Mouse (Mus musculus) hindbrain, embryonic 16.5 days (tissue): ENCODE measurements at regions not wholly inside any gene's neighbourhood (a gene's known extent, or its start where the extent isn't known, plus 50 kb on each side); places are given as distances from the start of the nearest gene placed in this dataset.

Experiments
- ATAC-seq: fragments of 200-750 bp; cut with Nextera tagmentation; 2 replicates; pipeline ENCODE4 v1.8.0; 2017; ENCODE audit warnings: moderate TSS enrichment, moderate library complexity
- H3K27ac ChIP-seq: fragments of 300-500 bp; sonication (generic); 2 replicates; pipeline ENCODE4 v1.5.1; 2014; ENCODE audit warnings: low read depth, mild to moderate bottlenecking, control low read depth, low read length, moderate library complexity
- H3K27me3 ChIP-seq: fragments of 300-500 bp; sonication (generic); replicated peaks from 2 replicates; pipeline ENCODE4 v1.6.1; 2014; ENCODE audit warnings: low read length; ENCODE audit not compliant: control insufficient read depth, insufficient read depth
- H3K36me3 ChIP-seq: fragments of 300-500 bp; sonication (generic); 2 replicates; pipeline ENCODE4 v1.6.1; 2014; ENCODE audit warnings: mild to moderate bottlenecking, low read length, moderate library complexity, mixed read lengths; ENCODE audit not compliant: control insufficient read depth, insufficient read depth
- H3K4me1 ChIP-seq: fragments of 300-500 bp; sonication (generic); 2 replicates; pipeline ENCODE4 v1.6.1; 2014; ENCODE audit warnings: low read depth, low read length; ENCODE audit not compliant: control insufficient read depth, insufficient read depth
- H3K4me2 ChIP-seq: fragments of 300-500 bp; sonication (generic); 2 replicates; pipeline ENCODE4 v1.6.1; 2014; ENCODE audit warnings: mild to moderate bottlenecking, low read length, control low read depth, moderate library complexity
- H3K4me3 ChIP-seq: fragments of 300-500 bp; sonication (generic); 2 replicates; pipeline ENCODE4 v1.5.1; 2014; ENCODE audit warnings: mild to moderate bottlenecking, low read length, control low read depth, moderate library complexity
- H3K9ac ChIP-seq: fragments of 300-500 bp; sonication (generic); 2 replicates; pipeline ENCODE4 v1.6.1; 2014; ENCODE audit warnings: low read depth, mild to moderate bottlenecking, control low read depth, low read length, moderate library complexity
- H3K9me3 ChIP-seq: fragments of 300-500 bp; sonication (generic); 2 replicates; pipeline ENCODE4 v1.6.1; 2014; ENCODE audit warnings: mild to moderate bottlenecking, low read length, moderate library complexity; ENCODE audit not compliant: control insufficient read depth
- WGBS: fragments of 180-500 bp; shearing (Covaris S2); extraction: QIAGEN DNeasy Blood & Tissue Kit; methylation state at CpG from one replicate; pipeline ENCODE4 v1.1.7; 2014; 5-methylcytosine and 5-hydroxymethylcytosine counted together

GRCm38 (mm10) chr19:28732998-28733397, 53.1 kb upstream of the Glis3 start:
- no peaks in the 10 kb centered on the region for H3K9me3 ChIP-seq
- H3K4me2 ChIP-seq = no peak overlapping the region
- no peaks in the 10 kb centered on the region for H3K27me3 ChIP-seq
- WGBS = 76% methylated on average over 5 of the region's 5 CpGs
- no peak overlapping the region for H3K9ac ChIP-seq
- no peaks in the 10 kb centered on the region for H3K4me1 ChIP-seq
- no peak overlapping the region for H3K4me3 ChIP-seq
- no peak overlapping the region for H3K27ac ChIP-seq
- H3K36me3 ChIP-seq = no peaks in the 10 kb centered on the region
- ATAC-seq = no peak

GRCm38 (mm10) chr19:28733781-28734180, 53.9 kb upstream of the Glis3 start:
- 61% methylated on average over 6 of the region's 6 CpGs for WGBS
- H3K27ac ChIP-seq = no peak overlapping the region
- no peak for ATAC-seq
- H3K9ac ChIP-seq = no peak overlapping the region
- no peaks in the 10 kb centered on the region for H3K4me1 ChIP-seq
- no peak overlapping the region for H3K4me2 ChIP-seq
- no peaks in the 10 kb centered on the region for H3K27me3 ChIP-seq
- no peaks in the 10 kb centered on the region for H3K36me3 ChIP-seq
- no peaks in the 10 kb centered on the region for H3K9me3 ChIP-seq
- no peak overlapping the region for H3K4me3 ChIP-seq

GRCm38 (mm10) chr19:28743176-28743793, 63.4 kb upstream of the Glis3 start:
- no peaks in the 10 kb centered on the region for H3K4me1 ChIP-seq
- no peaks in the 10 kb centered on the region for H3K9me3 ChIP-seq
- H3K36me3 ChIP-seq = no peaks in the 10 kb centered on the region
- no peak overlapping the region; the same call in 1 of the 2 replicates for H3K27ac ChIP-seq
- H3K4me3 ChIP-seq = no peak overlapping the region
- H3K27me3 ChIP-seq = no peaks in the 10 kb centered on the region
- 80% methylated on average over 5 of the region's 5 CpGs for WGBS
- ATAC-seq = 0 out of 2 replicates have a peak, but pooled peaks have one; percentile 20
- no peak overlapping the region for H3K4me2 ChIP-seq
- H3K9ac ChIP-seq = no peak overlapping the region

- 91% methylated on average over 2 of the region's 2 CpGs for WGBS
- no peaks in the 10 kb centered on the region for H3K9me3 ChIP-seq
- H3K4me1 ChIP-seq = no peaks in the 10 kb centered on the region
- no peak overlapping the region for H3K27ac ChIP-seq
- H3K4me3 ChIP-seq = no peak overlapping the region
- no peak overlapping the region for H3K4me2 ChIP-seq
- ATAC-seq = no peak
- H3K36me3 ChIP-seq = no peaks in the 10 kb centered on the region
- H3K27me3 ChIP-seq = no peaks in the 10 kb centered on the region
- H3K9ac ChIP-seq = no peak overlapping the region
Measured at GRCm38 (mm10) chr19:28745105-28745504, 65.2 kb upstream of the Glis3 start.

GRCm38 (mm10) chr19:28745534-28745933, 65.7 kb upstream of the Glis3 start:
- no peaks in the 10 kb centered on the region for H3K27me3 ChIP-seq
- H3K4me3 ChIP-seq = no peak overlapping the region
- no peak overlapping the region for H3K4me2 ChIP-seq
- no peak overlapping the region for H3K9ac ChIP-seq
- no peak for ATAC-seq
- WGBS = 48% methylated on average over 8 of the region's 8 CpGs
- H3K27ac ChIP-seq = no peak overlapping the region
- no peaks in the 10 kb centered on the region for H3K36me3 ChIP-seq
- H3K9me3 ChIP-seq = no peaks in the 10 kb centered on the region
- no peaks in the 10 kb centered on the region for H3K4me1 ChIP-seq

GRCm38 (mm10) chr19:28751091-28751490, 71.2 kb upstream of the Glis3 start:
- no peak for ATAC-seq
- Histone ChIP-seq H3K27me3 (no peaks in the 10 kb centered on the region), H3K9me3 (no peaks in the 10 kb centered on the region), H3K4me1 (no peaks in the 10 kb centered on the region), H3K9ac (no peak overlapping the region), H3K4me3 (no peak overlapping the region), H3K27ac (no peak overlapping the region), H3K36me3 (no peaks in the 10 kb centered on the region), H3K4me2 (no peak overlapping the region)
- WGBS = 86% methylated on average over 8 of the region's 8 CpGs

- WGBS = 23% methylated on average over 7 of the region's 7 CpGs
- ATAC-seq = peak; percentile 98
- no peaks in the 10 kb centered on the region for H3K36me3 ChIP-seq
- no peaks in the 10 kb centered on the region for H3K4me1 ChIP-seq
- H3K27ac ChIP-seq = no peak overlapping the region
- H3K4me3 ChIP-seq = no peak overlapping the region
- no peak overlapping the region for H3K9ac ChIP-seq
- no peaks in the 10 kb centered on the region for H3K27me3 ChIP-seq
- no peaks in the 10 kb centered on the region for H3K9me3 ChIP-seq
- no peak overlapping the region for H3K4me2 ChIP-seq
Measured at GRCm38 (mm10) chr19:28758854-28759253, 76.0 kb upstream of the Slc1a1 start.

GRCm38 (mm10) chr19:28764795-28765360, 70.0 kb upstream of the Slc1a1 start:
- no peak overlapping the region for H3K4me3 ChIP-seq
- H3K36me3 ChIP-seq = no peaks in the 10 kb centered on the region
- H3K9ac ChIP-seq = no peak overlapping the region
- no peaks in the 10 kb centered on the region for H3K9me3 ChIP-seq
- no peak for ATAC-seq
- WGBS = 79% methylated on average over 11 of the region's 11 CpGs
- H3K27ac ChIP-seq = no peak overlapping the region
- H3K4me2 ChIP-seq = no peak overlapping the region
- no peaks in the 10 kb centered on the region for H3K27me3 ChIP-seq
- no peaks in the 10 kb centered on the region for H3K4me1 ChIP-seq

- Histone ChIP-seq H3K27me3 (no peaks in the 10 kb centered on the region), H3K27ac (no peak overlapping the region), H3K9ac (no peak overlapping the region), H3K4me3 (no peak overlapping the region), H3K4me1 (no peaks in the 10 kb centered on the region), H3K36me3 (no peaks in the 10 kb centered on the region), H3K4me2 (no peak overlapping the region), H3K9me3 (no peaks in the 10 kb centered on the region)
- WGBS = 36% methylated on average over 5 of the region's 5 CpGs
- peak; percentile 85 for ATAC-seq
Measured at GRCm38 (mm10) chr19:28768218-28768617, 66.6 kb upstream of the Slc1a1 start.
